Mouse (Mus musculus): ENCODE results near the gene Fbxo44. TPM values are rescaled to one million over a fixed set of nuclear protein-coding genes. Genes with fewer than 3 reads are reported as not detected.
A peak's percentile ranks its signal among the peaks of the same experiment; 100 is the strongest.

Fbxo44 gene
- polyA plus RNA-seq, 1 experiment from 2014 or later, result 79.8 TPM

DNA sequence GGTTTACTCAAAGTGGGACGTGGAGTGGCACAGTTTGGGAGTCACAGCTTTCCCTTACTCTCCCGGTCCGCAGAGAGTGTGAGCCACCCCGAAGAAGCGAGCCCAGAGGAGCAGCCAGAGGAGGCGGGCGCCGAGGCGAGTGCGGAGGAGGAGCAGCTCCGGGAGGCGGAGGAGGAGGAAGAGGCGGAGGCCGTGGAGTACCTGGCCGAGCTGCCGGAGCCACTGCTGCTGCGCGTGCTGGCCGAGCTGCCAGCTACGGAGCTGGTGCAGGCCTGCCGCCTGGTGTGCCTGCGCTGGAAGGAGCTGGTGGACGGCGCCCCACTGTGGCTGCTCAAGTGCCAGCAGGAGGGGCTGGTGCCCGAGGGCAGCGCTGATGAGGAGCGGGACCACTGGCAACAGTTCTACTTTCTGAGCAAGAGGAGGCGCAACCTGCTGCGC is 3.7 kb upstream of the Fbxo44 start:
- Histone ChIP-seq H3K36me3 (no peaks in the 10 kb centered on the region), H3K4me3 (peak overlapping the region; percentile 30), H3K27ac (replicated peaks) (no peak overlapping the region), H3K9me3 (no peaks in the 10 kb centered on the region), H3K9ac (replicated peaks) (peak overlapping the region; percentile 41; the same call in 1 of the 2 replicates), H3K4me2 (replicated peaks) (peak overlapping the region; percentile 57), H3K27me3 (peaks cover 82% of the 10 kb centered on the region), H3K4me1 (peaks cover 37% of the 10 kb centered on the region)
- 0 out of 2 replicates have a peak, but pooled peaks have one; percentile 5 for ATAC-seq (ENCODE audit: low FRiP score, low read depth)
- under 1% methylated on average over 29 of the region's 29 CpGs for WGBS

DNA sequence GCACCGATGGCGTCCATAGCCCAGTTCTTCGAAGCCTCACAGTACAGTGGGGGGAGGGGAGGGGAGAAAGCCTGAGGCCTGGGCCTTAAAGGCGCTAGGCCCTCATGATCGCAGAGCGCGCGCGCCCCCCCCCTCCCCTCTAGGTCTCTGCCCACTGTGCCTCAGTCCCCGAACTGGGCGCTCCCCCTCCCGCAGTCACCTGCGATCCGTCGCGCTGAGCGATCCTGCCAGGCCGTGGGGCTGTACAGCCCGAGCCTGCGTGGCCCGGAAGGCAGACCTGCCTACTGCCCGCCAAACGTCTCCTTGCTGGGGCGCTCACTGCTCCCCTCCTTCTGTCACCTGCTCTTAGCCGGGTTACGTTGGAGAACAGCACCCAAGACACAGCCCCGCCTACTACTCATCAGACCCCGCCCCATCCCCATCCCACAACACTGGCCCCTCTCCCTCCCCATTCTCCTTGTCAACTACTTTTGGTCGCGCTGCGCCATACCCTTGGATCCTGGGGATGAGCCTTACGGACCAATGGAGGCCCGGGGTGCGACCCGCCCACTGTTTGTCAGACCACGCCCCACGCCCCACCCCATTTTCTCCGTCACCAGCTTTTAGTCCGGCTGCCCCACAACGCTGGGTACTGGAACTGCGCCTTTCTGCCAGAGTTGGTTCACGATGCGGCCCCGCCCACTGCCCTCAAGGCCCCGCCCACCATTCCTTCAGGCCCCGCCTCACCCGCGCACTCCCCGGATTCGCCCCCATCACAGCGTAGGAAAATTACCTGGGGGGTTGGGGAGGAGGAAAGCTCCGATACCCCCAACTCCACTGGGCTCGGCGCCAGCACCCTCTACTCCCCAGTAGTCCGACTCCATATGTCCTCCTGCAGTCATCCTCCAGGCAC is 492 bp downstream of the Fbxo44 start:
- peak; percentile 93 for ATAC-seq (ENCODE audit: low FRiP score, low read depth)
- under 1% methylated on average over 47 of the region's 55 CpGs for WGBS
- peak overlapping the region; percentile 74 for H3K4me3 ChIP-seq
- H3K4me2 ChIP-seq (replicated peaks), result peak overlapping the region; percentile 92
- H3K9me3 ChIP-seq, result no peaks in the 10 kb centered on the region
- peaks cover 36% of the 10 kb centered on the region for H3K4me1 ChIP-seq
- H3K36me3 ChIP-seq, result peaks cover 31% of the 10 kb centered on the region
- peak overlapping the region; percentile 87 for H3K9ac ChIP-seq (replicated peaks)
- H3K27ac ChIP-seq (replicated peaks), result peak overlapping the region; percentile 92
- peaks cover 46% of the 10 kb centered on the region for H3K27me3 ChIP-seq

DNA sequence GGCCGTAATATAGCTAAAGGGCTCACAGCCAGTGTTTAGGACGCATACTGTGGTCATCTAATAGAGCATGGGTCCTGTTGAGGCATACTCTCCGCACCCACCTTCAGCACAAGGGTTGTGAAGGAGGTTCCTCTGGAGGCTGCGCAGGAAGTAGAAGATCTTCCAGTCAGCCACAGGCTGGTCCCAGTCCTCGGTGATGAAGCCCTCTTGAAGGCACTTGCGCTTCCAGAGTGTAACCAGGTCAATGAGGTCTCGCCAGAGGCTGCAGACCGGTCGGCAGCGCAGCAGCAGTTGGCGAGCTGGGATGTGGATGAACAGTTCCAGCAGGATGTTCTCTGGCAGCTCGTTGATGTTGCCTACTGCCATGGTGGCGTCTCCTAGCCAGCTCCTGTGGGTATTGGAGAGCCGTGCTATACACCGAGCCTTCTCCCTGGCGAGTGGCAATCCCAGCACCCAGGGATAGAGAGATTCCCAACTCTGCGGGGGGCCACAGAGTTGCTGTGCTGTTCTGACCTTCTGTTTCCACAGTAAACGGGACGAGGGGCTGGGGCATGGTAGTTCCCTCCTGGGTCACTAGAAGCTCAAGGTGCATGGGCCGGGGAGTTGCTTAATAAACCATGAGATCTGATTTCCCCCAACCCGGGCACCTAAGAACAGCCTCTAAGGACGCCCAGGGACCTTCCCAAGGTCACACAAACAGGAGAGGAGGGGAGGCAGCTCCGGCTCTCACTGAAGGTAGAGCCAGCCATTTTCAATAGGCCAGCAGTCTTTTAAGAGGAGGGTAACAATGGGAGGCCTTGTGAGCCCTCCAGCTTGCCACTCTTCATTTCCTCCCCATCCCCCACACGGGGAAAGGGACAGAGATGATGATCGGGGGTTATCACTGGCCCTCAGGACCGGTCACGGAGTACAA is 1.6 kb downstream of the Fbxo44 start:
- ATAC-seq (ENCODE audit: low FRiP score, low read depth), result 0 out of 2 replicates have a peak, but pooled peaks have one; percentile 1

DNA sequence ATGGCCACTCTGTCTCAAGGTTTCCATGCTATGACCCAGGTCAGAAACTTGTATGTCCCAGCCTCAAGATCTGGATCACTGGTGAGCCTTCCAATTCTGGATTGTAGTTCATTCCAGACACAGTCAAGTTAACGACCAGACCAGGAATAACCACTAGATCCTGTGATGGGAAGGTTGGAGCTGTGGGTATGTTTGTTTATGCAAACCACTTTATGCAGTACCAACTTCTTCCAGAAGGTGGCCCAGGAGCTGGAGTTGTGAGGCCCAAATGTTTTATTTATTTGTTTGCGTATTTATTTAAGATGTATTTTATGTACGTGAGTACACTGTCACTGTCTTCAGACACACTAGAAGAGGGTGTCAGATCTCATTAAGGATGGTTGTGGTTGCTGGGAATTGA is 5.3 kb downstream of the Fbxo44 start:
- no peaks in the 10 kb centered on the region for H3K27me3 ChIP-seq
- no peak overlapping the region for H3K4me2 ChIP-seq (replicated peaks)
- no peak for ATAC-seq (ENCODE audit: low FRiP score, low read depth)
- no peak overlapping the region for H3K27ac ChIP-seq (replicated peaks)
- no peak overlapping the region for H3K9ac ChIP-seq (replicated peaks)
- H3K4me3 ChIP-seq, result no peak overlapping the region
- WGBS, result 64% methylated on average over 3 of the region's 3 CpGs
- H3K9me3 ChIP-seq, result no peaks in the 10 kb centered on the region
- H3K4me1 ChIP-seq, result peaks cover 19% of the 10 kb centered on the region
- H3K36me3 ChIP-seq, result peaks cover 47% of the 10 kb centered on the region

More for the DNA sequence above, 1.6 kb downstream of the Fbxo44 start:
- H3K36me3 ChIP-seq, result peaks cover 39% of the 10 kb centered on the region
- peaks cover 25% of the 10 kb centered on the region for H3K4me1 ChIP-seq
- peak overlapping the region; percentile 74 for H3K4me3 ChIP-seq
- H3K9ac ChIP-seq (replicated peaks), result peak overlapping the region; percentile 87
- no peaks in the 10 kb centered on the region for H3K9me3 ChIP-seq
- peaks cover 35% of the 10 kb centered on the region for H3K27me3 ChIP-seq
- peak overlapping the region; percentile 92 for H3K4me2 ChIP-seq (replicated peaks)
- 23% methylated on average over 27 of the region's 27 CpGs for WGBS
- H3K27ac ChIP-seq (replicated peaks), result peak overlapping the region; percentile 92

DNA sequence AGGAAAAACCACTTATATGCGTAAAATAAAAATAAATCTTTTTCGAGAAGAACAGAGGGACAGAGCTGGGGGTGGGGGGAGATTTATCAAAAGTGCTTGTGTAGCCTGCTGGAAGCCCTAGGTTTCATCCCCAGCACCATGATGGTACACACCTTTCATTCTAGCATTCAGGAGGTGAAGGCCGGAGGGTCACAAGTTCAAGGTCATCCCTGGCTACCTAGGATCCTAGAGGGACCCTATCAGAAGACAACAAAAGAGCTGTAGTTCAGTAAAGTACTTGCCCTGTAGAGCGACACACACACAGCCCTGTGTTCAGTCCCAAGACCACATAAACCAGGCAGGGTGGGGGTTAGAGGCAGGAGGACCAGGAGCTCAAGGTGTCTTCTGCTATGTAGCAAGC is 6.3 kb downstream of the Fbxo44 start:
- no peak overlapping the region for H3K27ac ChIP-seq (replicated peaks)
- WGBS, result 92% methylated on average over 4 of the region's 4 CpGs
- no peaks in the 10 kb centered on the region for H3K27me3 ChIP-seq
- no peak overlapping the region for H3K9ac ChIP-seq (replicated peaks)
- no peak overlapping the region for H3K4me3 ChIP-seq
- no peak for ATAC-seq (ENCODE audit: low FRiP score, low read depth)
- H3K36me3 ChIP-seq, result peaks cover 47% of the 10 kb centered on the region
- H3K9me3 ChIP-seq, result no peaks in the 10 kb centered on the region
- peaks cover 19% of the 10 kb centered on the region for H3K4me1 ChIP-seq
- H3K4me2 ChIP-seq (replicated peaks), result no peak overlapping the region

DNA sequence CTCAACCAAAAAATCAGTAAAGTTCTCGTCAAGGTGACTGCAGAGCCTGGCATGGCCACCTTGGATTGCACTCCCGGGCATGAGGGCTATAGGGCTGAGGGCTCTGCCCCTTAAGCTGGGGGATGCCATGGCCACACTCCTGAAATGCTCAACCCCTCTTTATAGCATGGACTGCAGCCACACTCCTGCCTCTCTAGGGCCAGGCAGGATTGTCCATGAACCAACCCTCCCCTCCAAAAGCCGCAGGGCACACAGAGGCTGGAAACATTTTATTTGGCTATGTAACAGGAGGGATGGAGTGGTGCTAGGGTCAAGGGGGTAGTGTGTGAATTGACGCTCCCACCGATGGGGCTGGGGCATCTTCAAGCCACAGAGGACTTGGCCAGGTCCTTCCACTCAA is 7.7 kb downstream of the Fbxo44 start:
- H3K4me3 ChIP-seq, result no peak overlapping the region
- peaks cover 41% of the 10 kb centered on the region for H3K36me3 ChIP-seq
- H3K9me3 ChIP-seq, result no peaks in the 10 kb centered on the region
- peak overlapping the region; percentile 91 for H3K27ac ChIP-seq (replicated peaks)
- H3K9ac ChIP-seq (replicated peaks), result no peak overlapping the region
- peaks cover 6% of the 10 kb centered on the region for H3K4me1 ChIP-seq
- WGBS, result 82% methylated on average over 5 of the region's 5 CpGs
- no peaks in the 10 kb centered on the region for H3K27me3 ChIP-seq
- no peak overlapping the region for H3K4me2 ChIP-seq (replicated peaks)
- no peak for ATAC-seq (ENCODE audit: low FRiP score, low read depth)

DNA sequence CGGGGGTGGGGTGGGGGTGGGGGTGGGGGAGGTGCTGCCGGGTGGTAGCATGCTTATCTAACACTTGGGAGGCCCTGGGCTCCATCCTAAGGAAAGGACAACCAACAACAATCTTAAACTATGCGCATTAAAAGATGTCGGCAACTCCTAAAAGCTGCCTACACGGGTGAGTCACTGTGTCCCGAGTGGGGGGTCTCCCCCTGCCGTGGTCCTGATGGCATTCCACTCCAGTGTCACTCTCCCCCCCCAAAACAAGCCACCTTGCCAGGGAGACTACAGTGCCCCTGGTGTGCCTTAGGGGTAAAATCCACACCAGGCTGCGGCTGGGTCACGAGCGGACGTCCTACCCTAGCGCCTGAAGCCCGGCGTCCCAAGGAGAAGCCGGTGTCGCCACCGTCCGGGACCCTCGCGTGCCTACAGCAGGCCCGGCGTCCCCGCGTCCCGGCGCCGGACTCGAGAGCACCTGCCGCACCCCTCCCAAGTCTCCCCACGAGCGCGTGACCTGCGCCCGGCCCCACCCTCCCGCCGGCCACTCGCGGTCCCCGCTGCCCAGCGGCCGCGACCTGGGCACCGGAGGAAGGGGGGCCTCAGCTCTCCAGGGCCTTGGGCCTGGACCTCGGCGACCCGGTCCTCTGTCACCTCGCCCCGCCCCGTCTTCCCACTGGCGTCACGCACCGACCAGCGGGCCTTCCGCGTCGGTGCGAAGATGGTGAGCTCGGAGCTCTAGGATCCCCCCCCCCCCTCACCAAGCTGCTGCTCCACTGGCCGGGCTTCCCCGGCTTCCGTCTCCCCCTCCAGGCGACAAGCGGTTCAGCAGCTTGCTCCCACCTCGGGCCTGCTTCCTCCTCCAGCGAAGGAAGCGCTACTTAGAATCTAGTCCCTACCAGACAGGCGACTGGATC is 8.8 kb downstream of the Fbxo44 start, which contains the start of gene Fbxo6:
Gene Fbxo6, minus strand, starts transcription at position 874 of the 902 bp plus-strand sequence.
- Histone ChIP-seq H3K4me3 (peak within 1 kb of the TSS; percentile 59), H3K36me3 (peaks cover 38% of the 10 kb centered on the region), H3K9me3 (no peaks in the 10 kb centered on the region), H3K4me2 (replicated peaks) (peak within 1 kb of the TSS; percentile 94), H3K27ac (replicated peaks) (peak within 1 kb of the TSS; percentile 91), H3K9ac (replicated peaks) (peak within 1 kb of the TSS; percentile 72), H3K4me1 (peaks cover 6% of the 10 kb centered on the region), H3K27me3 (no peaks in the 10 kb centered on the region)
- WGBS, result 2% methylated on average over 58 of the region's 67 CpGs
- ATAC-seq (ENCODE audit: low FRiP score, low read depth), result peak; percentile 86

DNA sequence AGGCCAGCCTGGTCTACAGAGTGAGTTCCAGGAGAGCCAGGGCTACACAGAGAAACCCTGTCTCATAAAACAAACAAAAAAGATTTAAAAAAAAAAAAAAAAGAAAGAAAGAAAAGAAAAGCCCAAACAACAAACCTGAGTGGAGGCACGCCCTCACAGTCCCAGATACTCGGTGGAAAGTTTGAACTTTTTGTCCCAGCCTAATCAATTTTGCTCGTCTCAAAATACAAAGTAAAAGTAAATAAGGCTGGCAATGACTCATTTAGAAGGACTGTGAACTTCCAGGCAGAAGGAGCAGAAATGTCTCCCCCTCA is 9.4 kb downstream of the Fbxo44 start:
- Histone ChIP-seq H3K27me3 (no peaks in the 10 kb centered on the region), H3K9me3 (no peaks in the 10 kb centered on the region), H3K4me2 (replicated peaks) (peak overlapping the region; percentile 94), H3K4me3 (peak overlapping the region; percentile 59), H3K9ac (replicated peaks) (peak overlapping the region; percentile 72), H3K27ac (replicated peaks) (peak overlapping the region; percentile 91), H3K4me1 (peaks cover 6% of the 10 kb centered on the region), H3K36me3 (peaks cover 38% of the 10 kb centered on the region)
- ATAC-seq (ENCODE audit: low FRiP score, low read depth), result no peak
- 61% methylated on average over 3 of the region's 3 CpGs for WGBS

DNA sequence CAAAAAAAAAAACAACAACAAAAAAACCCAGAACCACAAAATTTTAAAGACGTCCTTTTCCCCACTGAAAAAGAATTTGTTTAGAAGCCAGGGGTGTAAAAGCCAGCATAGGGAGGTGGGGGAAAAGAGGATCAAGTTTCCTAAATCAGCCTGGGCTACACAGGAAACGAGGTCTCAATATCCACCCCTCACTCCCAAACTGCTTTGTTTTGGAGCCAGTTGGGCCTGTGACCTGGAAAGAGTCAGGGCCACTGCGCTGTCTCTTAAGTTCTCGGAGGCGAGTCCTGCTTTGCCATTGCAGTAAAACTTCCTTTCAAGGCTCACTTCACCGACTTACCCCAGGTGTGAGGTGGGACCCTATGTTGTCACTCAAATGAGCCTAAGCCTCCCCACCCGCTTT is 10.0 kb downstream of the Fbxo44 start:
- Histone ChIP-seq H3K4me3 (no peak overlapping the region), H3K4me2 (replicated peaks) (no peak overlapping the region), H3K4me1 (peaks cover 6% of the 10 kb centered on the region), H3K36me3 (peaks cover 38% of the 10 kb centered on the region), H3K9ac (replicated peaks) (no peak overlapping the region), H3K27me3 (no peaks in the 10 kb centered on the region), H3K9me3 (no peaks in the 10 kb centered on the region), H3K27ac (replicated peaks) (no peak overlapping the region)
- ATAC-seq (ENCODE audit: low FRiP score, low read depth), result no peak
- WGBS, result 67% methylated on average over 7 of the region's 7 CpGs

DNA sequence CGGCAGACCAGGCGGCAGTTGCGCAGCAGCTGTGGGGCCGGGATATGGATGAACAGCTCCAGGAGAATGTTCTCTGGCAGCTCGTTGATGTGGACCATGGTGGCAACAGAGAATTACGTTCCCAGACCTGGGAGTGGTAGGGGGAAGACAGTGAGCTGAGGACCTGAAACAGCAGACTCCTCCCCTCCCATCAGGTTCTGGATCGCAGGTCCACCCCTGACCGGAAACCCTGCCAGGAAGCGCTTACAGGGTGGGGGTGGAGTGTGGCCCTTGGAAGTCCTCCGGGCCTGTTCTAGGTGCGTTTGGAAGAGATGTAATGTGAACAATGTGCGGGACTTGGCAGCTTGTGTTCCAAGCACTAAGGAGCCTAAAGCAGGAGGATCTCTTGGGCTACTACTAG is 10.7 kb downstream of the Fbxo44 start:
- WGBS, result 81% methylated on average over 12 of the region's 12 CpGs
- peaks cover 40% of the 10 kb centered on the region for H3K36me3 ChIP-seq

DNA sequence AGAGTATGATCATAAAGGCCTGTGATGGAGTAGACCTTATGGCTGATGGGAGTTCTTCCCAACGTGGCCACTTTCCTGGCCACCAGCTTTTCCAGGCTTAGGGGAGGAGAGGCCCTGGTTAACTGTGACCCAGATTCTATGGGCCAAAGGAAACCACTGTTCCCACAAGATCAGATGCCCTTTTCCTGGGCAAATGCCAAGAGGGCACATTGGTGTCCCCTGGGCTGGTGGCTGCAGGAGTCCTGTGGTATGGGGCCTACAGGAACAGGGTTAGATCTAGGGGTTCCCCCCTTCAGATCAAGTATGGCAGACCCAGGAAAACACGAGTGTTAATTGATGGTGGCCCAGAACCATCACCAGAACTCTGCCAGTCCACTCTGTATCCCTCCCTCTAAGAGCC is 12.6 kb downstream of the Fbxo44 start:
- Histone ChIP-seq H3K27ac (replicated peaks) (no peak overlapping the region), H3K36me3 (peaks cover 35% of the 10 kb centered on the region), H3K27me3 (no peaks in the 10 kb centered on the region), H3K4me1 (peaks cover 6% of the 10 kb centered on the region), H3K4me3 (no peak overlapping the region), H3K9me3 (no peaks in the 10 kb centered on the region), H3K4me2 (replicated peaks) (no peak overlapping the region), H3K9ac (replicated peaks) (no peak overlapping the region)
- ATAC-seq (ENCODE audit: low FRiP score, low read depth), result no peak
- WGBS, result 82% methylated on average over 2 of the region's 2 CpGs

More for the DNA sequence above, 10.7 kb downstream of the Fbxo44 start:
- Histone ChIP-seq H3K27me3 (no peaks in the 10 kb centered on the region), H3K9ac (replicated peaks) (no peak overlapping the region), H3K4me2 (replicated peaks) (no peak overlapping the region), H3K4me1 (peaks cover 6% of the 10 kb centered on the region), H3K4me3 (no peak overlapping the region), H3K27ac (replicated peaks) (no peak overlapping the region), H3K9me3 (no peaks in the 10 kb centered on the region)
- no peak for ATAC-seq (ENCODE audit: low FRiP score, low read depth)

Data from midbrain, embryonic 12.5 days (tissue).